Mouse (Mus musculus): ENCODE data around the gene Epdr1. TPM values are rescaled to one million over a fixed set of nuclear protein-coding genes. Genes with fewer than 3 reads are reported as not detected.
A peak's percentile ranks its signal among the peaks of the same experiment; 100 is the strongest.

The Epdr1 gene
- total RNA-seq, 1 experiment: 9.9 TPM

DNA sequence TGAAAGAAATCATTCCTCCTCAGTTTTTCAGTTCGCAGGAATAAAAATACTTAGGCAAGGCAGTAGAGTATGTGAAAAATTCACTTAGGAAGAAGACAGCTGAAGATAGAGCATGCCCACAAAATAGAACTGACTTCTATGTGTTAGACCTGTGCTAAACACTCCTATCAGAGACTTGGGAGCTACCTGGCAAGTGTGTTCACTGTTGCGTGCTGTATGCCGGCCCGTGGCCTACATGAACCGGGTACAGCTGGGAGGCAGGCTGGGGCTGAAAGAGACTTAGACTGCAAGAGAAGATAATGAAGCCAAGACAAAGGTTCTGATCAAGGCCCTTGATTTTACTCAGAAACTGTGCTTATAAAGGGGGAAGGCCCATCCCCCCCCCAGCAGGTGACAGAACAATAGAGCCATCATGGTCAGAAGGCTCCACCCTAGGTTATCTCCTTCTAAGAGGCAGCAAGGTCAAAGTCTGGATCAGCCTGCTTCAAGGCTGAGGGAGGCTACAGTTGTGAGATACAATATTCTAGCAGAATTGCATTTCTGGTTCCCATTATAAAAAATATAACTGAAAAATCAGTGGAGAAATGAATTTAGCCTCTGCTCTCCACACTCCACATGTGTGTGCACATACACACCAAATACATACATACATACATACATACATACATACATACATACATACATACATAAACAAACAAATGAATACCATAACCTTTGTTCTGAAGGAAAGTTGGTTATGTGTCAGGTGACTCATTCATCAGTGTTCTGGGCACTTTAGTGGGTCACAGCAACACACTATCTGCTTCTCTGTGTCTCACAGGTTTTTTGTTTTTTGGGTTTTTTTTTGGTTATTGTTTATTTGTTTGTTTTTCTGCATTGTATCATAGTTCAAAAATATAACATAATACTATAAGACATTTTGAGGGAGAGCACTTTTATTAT lies 11.3 kb upstream of the Epdr1 start:
- TF ChIP-seq HCFC1 (IDR thresholded peaks at IDR 0.05; ENCODE audit: borderline replicate concordance, insufficient read depth, low read length) (no peak), CHD2 (IDR thresholded peaks at IDR 0.05; ENCODE audit: low read depth, low read length) (peak; percentile 54; the same call in 1 of the 2 replicates)
- in situ Hi-C loops (cut with MboI; ENCODE audit: low sequenced_read_pairs in 2 of 2, unreplicated experiment in 2 of 2): loop anchor here (25.0 kb wide), 1 partner anchor 269 kb away; no protein-coding TSS in a partner anchor
- H3K4me1 ChIP-seq (ENCODE audit: control insufficient read depth in 2 of 2, insufficient read depth in 2 of 2, low read length in 2 of 2, poor library complexity in 1 of 2): peaks cover 8 to 19% of the 10 kb centered on the region in 2 experiments
- 0 out of 4 replicates have a peak overlapping the region, but pooled peaks of 1 of the 2 experiments have one; percentile 8 for H3K4me3 ChIP-seq (ENCODE audit: insufficient read depth in 1 of 2, low read depth in 1 of 2, low read length in 2 of 2, poor library complexity in 1 of 2, severe bottlenecking in 1 of 2)
- H3K27ac ChIP-seq (ENCODE audit: insufficient read depth, low read depth, low read length, poor library complexity, severe bottlenecking): peak overlapping the region; percentile 15
- DNase-seq (ENCODE audit: low read depth, low spot score): peak; percentile 70
- no peak overlapping the region for H3K9ac ChIP-seq (ENCODE audit: insufficient read depth, low read depth, low read length, poor library complexity, severe bottlenecking)
- H3K9me3 ChIP-seq (ENCODE audit: control insufficient read depth, insufficient read depth, low read depth, low read length): no peaks in the 10 kb centered on the region
- no peaks in the 10 kb centered on the region for H3K36me3 ChIP-seq (ENCODE audit: control insufficient read depth, insufficient read depth, low read length, poor library complexity, severe bottlenecking)

- Histone ChIP-seq H3K9me3 (ENCODE audit: control insufficient read depth, insufficient read depth, low read depth, low read length) (no peaks in the 10 kb centered on the region), H3K27ac (ENCODE audit: insufficient read depth, low read depth, low read length, poor library complexity, severe bottlenecking) (no peak overlapping the region), H3K4me1 (ENCODE audit: control insufficient read depth in 2 of 2, insufficient read depth in 2 of 2, low read length in 2 of 2, poor library complexity in 1 of 2) (peaks cover 9 to 18% of the 10 kb centered on the region in 2 experiments), H3K4me3 (ENCODE audit: insufficient read depth in 1 of 2, low read depth in 1 of 2, low read length in 2 of 2, poor library complexity in 1 of 2, severe bottlenecking in 1 of 2) (no peak overlapping the region), H3K9ac (ENCODE audit: insufficient read depth, low read depth, low read length, poor library complexity, severe bottlenecking) (no peak overlapping the region), H3K36me3 (ENCODE audit: control insufficient read depth, insufficient read depth, low read length, poor library complexity, severe bottlenecking) (no peaks in the 10 kb centered on the region)
- TF ChIP-seq MAFK (IDR thresholded peaks at IDR 0.05; ENCODE audit: insufficient read depth, low read depth, low read length): no peak
- no peak for TF ChIP-seq CHD2 (IDR thresholded peaks at IDR 0.05; ENCODE audit: low read depth, low read length)
- TF ChIP-seq ZC3H11A (IDR thresholded peaks at IDR 0.05; ENCODE audit: borderline replicate concordance, low read depth, low read length): no peak
- no peak for DNase-seq (ENCODE audit: low read depth, low spot score)
- in situ Hi-C loops (cut with MboI; ENCODE audit: low sequenced_read_pairs in 2 of 2, unreplicated experiment in 2 of 2): loop anchor here (25.0 kb wide), 1 partner anchor 264 kb away; no protein-coding TSS in a partner anchor
Observed at GRCm38 (mm10) chr13:19626473-19626872, 6.7 kb upstream of the Epdr1 start.

DNA sequence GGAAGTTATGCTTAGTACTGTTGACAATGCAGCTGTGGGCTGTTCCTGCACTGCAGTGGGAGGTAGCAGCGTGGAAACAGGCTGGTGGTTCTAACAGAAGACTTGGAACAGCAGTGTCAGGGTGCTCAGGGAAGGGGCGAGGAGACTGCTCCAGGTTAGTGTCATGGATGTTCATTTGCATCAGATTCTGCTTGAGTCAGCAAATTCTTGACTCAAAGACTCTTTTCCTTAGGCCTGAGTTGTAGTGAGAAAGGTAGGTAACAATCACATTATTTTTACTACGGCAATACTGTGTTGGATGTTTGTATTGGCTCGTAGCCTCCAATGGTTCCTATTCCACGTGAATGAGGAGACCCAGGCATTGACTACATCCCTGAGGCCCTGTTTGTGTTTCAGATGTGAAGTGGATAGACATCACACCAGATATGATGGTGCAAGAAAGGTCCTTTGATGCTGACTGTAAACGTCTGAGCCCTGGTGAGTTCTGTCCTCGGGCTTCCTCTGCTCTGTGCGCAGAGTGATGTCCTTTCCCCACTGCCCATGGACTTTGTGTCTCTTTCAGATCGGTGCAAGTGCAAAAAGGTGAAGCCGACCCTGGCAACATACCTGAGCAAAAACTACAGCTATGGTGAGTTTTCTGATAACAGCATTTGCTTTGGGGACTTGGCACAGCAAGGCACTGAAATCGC lies 5.0 kb upstream of the Epdr1 start:
- TF ChIP-seq MAFK (IDR thresholded peaks at IDR 0.05; ENCODE audit: insufficient read depth, low read depth, low read length) (peak; percentile 92), HCFC1 (IDR thresholded peaks at IDR 0.05; ENCODE audit: borderline replicate concordance, insufficient read depth, low read length) (no peak), ZNF384 (IDR thresholded peaks at IDR 0.05; ENCODE audit: low read depth, low read length) (no peak), CHD2 (IDR thresholded peaks at IDR 0.05; ENCODE audit: low read depth, low read length) (no peak)
- no peaks in the 10 kb centered on the region for H3K36me3 ChIP-seq (ENCODE audit: control insufficient read depth, insufficient read depth, low read length, poor library complexity, severe bottlenecking)
- in situ Hi-C loops (cut with MboI; ENCODE audit: low sequenced_read_pairs in 2 of 2, unreplicated experiment in 2 of 2): loop anchor here (25.0 kb wide), 1 partner anchor 262 kb away; no protein-coding TSS in a partner anchor

GRCm38 (mm10) chr13:19623228-19623905 lies 3.6 kb upstream of the Epdr1 start:
- Histone ChIP-seq H3K9ac (ENCODE audit: insufficient read depth, low read depth, low read length, poor library complexity, severe bottlenecking) (peak overlapping the region; percentile 70), H3K27ac (ENCODE audit: insufficient read depth, low read depth, low read length, poor library complexity, severe bottlenecking) (no peak overlapping the region), H3K36me3 (ENCODE audit: control insufficient read depth, insufficient read depth, low read length, poor library complexity, severe bottlenecking) (no peaks in the 10 kb centered on the region), H3K4me3 (ENCODE audit: insufficient read depth in 1 of 2, low read depth in 1 of 2, low read length in 2 of 2, poor library complexity in 1 of 2, severe bottlenecking in 1 of 2) (peak overlapping the region; percentile 48 to 73), H3K4me1 (ENCODE audit: control insufficient read depth in 2 of 2, insufficient read depth in 2 of 2, low read length in 2 of 2, poor library complexity in 1 of 2) (peaks cover 4 to 5% of the 10 kb centered on the region in 2 experiments; a peak in 2 of 4 replicates), H3K9me3 (ENCODE audit: control insufficient read depth, insufficient read depth, low read depth, low read length) (no peaks in the 10 kb centered on the region)
- TF ChIP-seq ZC3H11A (IDR thresholded peaks at IDR 0.05; ENCODE audit: borderline replicate concordance, low read depth, low read length): no peak
- DNase-seq (ENCODE audit: low read depth, low spot score): no peak
- in situ Hi-C loops (cut with MboI; ENCODE audit: low sequenced_read_pairs in 2 of 2, unreplicated experiment in 2 of 2): no loop called here

More for the DNA sequence above, 5.0 kb upstream of the Epdr1 start:
- Histone ChIP-seq H3K27ac (ENCODE audit: insufficient read depth, low read depth, low read length, poor library complexity, severe bottlenecking) (no peak overlapping the region), H3K4me1 (ENCODE audit: control insufficient read depth in 2 of 2, insufficient read depth in 2 of 2, low read length in 2 of 2, poor library complexity in 1 of 2) (peaks cover 7 to 8% of the 10 kb centered on the region in 2 experiments; a peak in 2 of 4 replicates), H3K9me3 (ENCODE audit: control insufficient read depth, insufficient read depth, low read depth, low read length) (no peaks in the 10 kb centered on the region), H3K4me3 (ENCODE audit: insufficient read depth in 1 of 2, low read depth in 1 of 2, low read length in 2 of 2, poor library complexity in 1 of 2, severe bottlenecking in 1 of 2) (peak overlapping the region in 1 of 2 experiments; percentile 48; a peak in 1 of 4 replicates), H3K9ac (ENCODE audit: insufficient read depth, low read depth, low read length, poor library complexity, severe bottlenecking) (no peak overlapping the region)
- DNase-seq (ENCODE audit: low read depth, low spot score): no peak
